Mouse (Mus musculus): Measurements from ENCODE around the gene Dmac2. TPM values are rescaled to one million over a fixed set of nuclear protein-coding genes. Genes with fewer than 3 reads are reported as not detected.
A peak's percentile ranks its signal among the peaks of the same experiment; 100 is the strongest.

Dmac2 gene
- polyA plus RNA-seq, 1 experiment, result 79.1 TPM

- TF ChIP-seq CTCF (IDR thresholded peaks at IDR 0.05; ENCODE audit: extremely low read depth, insufficient read depth, low read length), result no peak
- no peak for TF ChIP-seq POLR2A (IDR thresholded peaks at IDR 0.05; ENCODE audit: extremely low read depth, insufficient read depth, low read length)
- Histone ChIP-seq H3K27ac (ENCODE audit: insufficient read depth, low read length) (no peak overlapping the region), H3K4me1 (ENCODE audit: control insufficient read depth, insufficient read depth, low read length) (no peaks in the 10 kb centered on the region), H3K4me3 (ENCODE audit: insufficient read depth, low read length) (no peak overlapping the region)
Measured at GRCm38 (mm10) chr7:25614086-25614485, 5.1 kb upstream of the Dmac2 start.

GRCm38 (mm10) chr7:25614831-25615705 is 4.1 kb upstream of the Dmac2 start:
- no peak overlapping the region for H3K27ac ChIP-seq (ENCODE audit: insufficient read depth, low read length)
- no peak overlapping the region for H3K4me3 ChIP-seq (ENCODE audit: insufficient read depth, low read length)
- TF ChIP-seq CTCF (IDR thresholded peaks at IDR 0.05; ENCODE audit: extremely low read depth, insufficient read depth, low read length) (no peak), POLR2A (IDR thresholded peaks at IDR 0.05; ENCODE audit: extremely low read depth, insufficient read depth, low read length) (no peak)
- no peaks in the 10 kb centered on the region for H3K4me1 ChIP-seq (ENCODE audit: control insufficient read depth, insufficient read depth, low read length)

- TF ChIP-seq CTCF (IDR thresholded peaks at IDR 0.05; ENCODE audit: extremely low read depth, insufficient read depth, low read length), result no peak
- no peak for TF ChIP-seq POLR2A (IDR thresholded peaks at IDR 0.05; ENCODE audit: extremely low read depth, insufficient read depth, low read length)
- no peak within 1 kb of the TSS for H3K27ac ChIP-seq (ENCODE audit: insufficient read depth, low read length)
- H3K4me3 ChIP-seq (ENCODE audit: insufficient read depth, low read length), result no peak within 1 kb of the TSS
- H3K4me1 ChIP-seq (ENCODE audit: control insufficient read depth, insufficient read depth, low read length), result no peaks in the 10 kb centered on the region
Measured at GRCm38 (mm10) chr7:25615706-25616011, 3.6 kb upstream of the Dmac2 start, which contains the start of gene Erich4. TSS of gene Erich4 (minus strand) at chr7:25615892.

- Histone ChIP-seq H3K4me1 (ENCODE audit: control insufficient read depth, insufficient read depth, low read length) (no peaks in the 10 kb centered on the region), H3K27ac (ENCODE audit: insufficient read depth, low read length) (no peak overlapping the region), H3K4me3 (ENCODE audit: insufficient read depth, low read length) (no peak overlapping the region)
- TF ChIP-seq POLR2A (IDR thresholded peaks at IDR 0.05; ENCODE audit: extremely low read depth, insufficient read depth, low read length), result no peak
- no peak for TF ChIP-seq CTCF (IDR thresholded peaks at IDR 0.05; ENCODE audit: extremely low read depth, insufficient read depth, low read length)
Measured at GRCm38 (mm10) chr7:25617376-25618160, 1.6 kb upstream of the Dmac2 start.

GRCm38 (mm10) chr7:25619722-25619991 is 443 bp downstream of the Dmac2 start:
- Histone ChIP-seq H3K4me1 (ENCODE audit: control insufficient read depth, insufficient read depth, low read length) (no peaks in the 10 kb centered on the region), H3K4me3 (ENCODE audit: insufficient read depth, low read length) (peak overlapping the region; percentile 55), H3K27ac (ENCODE audit: insufficient read depth, low read length) (no peak overlapping the region)
- TF ChIP-seq CTCF (IDR thresholded peaks at IDR 0.05; ENCODE audit: extremely low read depth, insufficient read depth, low read length), result no peak
- TF ChIP-seq POLR2A (IDR thresholded peaks at IDR 0.05; ENCODE audit: extremely low read depth, insufficient read depth, low read length), result no peak

- no peaks in the 10 kb centered on the region for H3K4me1 ChIP-seq (ENCODE audit: control insufficient read depth, insufficient read depth, low read length)
- TF ChIP-seq CTCF (IDR thresholded peaks at IDR 0.05; ENCODE audit: extremely low read depth, insufficient read depth, low read length), result no peak
- TF ChIP-seq POLR2A (IDR thresholded peaks at IDR 0.05; ENCODE audit: extremely low read depth, insufficient read depth, low read length), result no peak
- H3K4me3 ChIP-seq (ENCODE audit: insufficient read depth, low read length), result peak overlapping the region; percentile 55
- no peak overlapping the region for H3K27ac ChIP-seq (ENCODE audit: insufficient read depth, low read length)
Measured at GRCm38 (mm10) chr7:25620101-25620500, 887 bp downstream of the Dmac2 start.

GRCm38 (mm10) chr7:25620751-25621150 is 1.5 kb downstream of the Dmac2 start:
- no peak for TF ChIP-seq POLR2A (IDR thresholded peaks at IDR 0.05; ENCODE audit: extremely low read depth, insufficient read depth, low read length)
- no peak for TF ChIP-seq CTCF (IDR thresholded peaks at IDR 0.05; ENCODE audit: extremely low read depth, insufficient read depth, low read length)
- Histone ChIP-seq H3K4me3 (ENCODE audit: insufficient read depth, low read length) (no peak overlapping the region), H3K4me1 (ENCODE audit: control insufficient read depth, insufficient read depth, low read length) (no peaks in the 10 kb centered on the region), H3K27ac (ENCODE audit: insufficient read depth, low read length) (no peak overlapping the region)

GRCm38 (mm10) chr7:25623857-25624370 is 4.7 kb downstream of the Dmac2 start:
- no peak for TF ChIP-seq POLR2A (IDR thresholded peaks at IDR 0.05; ENCODE audit: extremely low read depth, insufficient read depth, low read length)
- TF ChIP-seq CTCF (IDR thresholded peaks at IDR 0.05; ENCODE audit: extremely low read depth, insufficient read depth, low read length), result no peak
- Histone ChIP-seq H3K4me3 (ENCODE audit: insufficient read depth, low read length) (no peak overlapping the region), H3K4me1 (ENCODE audit: control insufficient read depth, insufficient read depth, low read length) (no peaks in the 10 kb centered on the region), H3K27ac (ENCODE audit: insufficient read depth, low read length) (no peak overlapping the region)

GRCm38 (mm10) chr7:25624851-25625250 is 5.6 kb downstream of the Dmac2 start:
- H3K27ac ChIP-seq (ENCODE audit: insufficient read depth, low read length), result no peak overlapping the region
- TF ChIP-seq POLR2A (IDR thresholded peaks at IDR 0.05; ENCODE audit: extremely low read depth, insufficient read depth, low read length), result no peak
- TF ChIP-seq CTCF (IDR thresholded peaks at IDR 0.05; ENCODE audit: extremely low read depth, insufficient read depth, low read length), result no peak
- no peak overlapping the region for H3K4me3 ChIP-seq (ENCODE audit: insufficient read depth, low read length)
- H3K4me1 ChIP-seq (ENCODE audit: control insufficient read depth, insufficient read depth, low read length), result no peaks in the 10 kb centered on the region
